Mouse (Mus musculus) WW6 (cell line): Measurements from ENCODE around the gene Fermt1.

Source experiments
- DNase-seq: peaks from one replicate; pipeline ENCODE4 v3.0.0-alpha.2; 2013; ENCODE audit warnings: low read depth, low spot score

The Fermt1 gene

DNA sequence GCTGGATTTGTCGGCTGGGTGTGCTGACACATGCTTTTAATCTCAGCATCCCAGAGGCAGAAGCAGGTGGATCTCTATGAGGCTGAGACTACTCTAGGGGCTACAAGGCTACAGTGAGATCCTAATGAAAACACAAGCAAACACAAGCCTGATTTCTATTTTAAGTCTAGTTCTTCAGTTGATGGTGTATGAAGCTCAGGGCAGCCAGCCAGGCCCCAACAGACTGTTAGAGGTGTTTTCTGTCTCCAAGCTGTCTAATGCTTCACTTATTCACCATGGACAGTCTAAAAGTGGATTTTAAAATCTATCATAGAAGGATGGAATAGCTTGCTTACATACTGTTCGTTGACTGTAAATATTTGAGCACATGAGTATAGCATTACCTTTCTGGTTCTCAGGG is 84.2 kb downstream of the Fermt1 start:
- no peak for DNase-seq

DNA sequence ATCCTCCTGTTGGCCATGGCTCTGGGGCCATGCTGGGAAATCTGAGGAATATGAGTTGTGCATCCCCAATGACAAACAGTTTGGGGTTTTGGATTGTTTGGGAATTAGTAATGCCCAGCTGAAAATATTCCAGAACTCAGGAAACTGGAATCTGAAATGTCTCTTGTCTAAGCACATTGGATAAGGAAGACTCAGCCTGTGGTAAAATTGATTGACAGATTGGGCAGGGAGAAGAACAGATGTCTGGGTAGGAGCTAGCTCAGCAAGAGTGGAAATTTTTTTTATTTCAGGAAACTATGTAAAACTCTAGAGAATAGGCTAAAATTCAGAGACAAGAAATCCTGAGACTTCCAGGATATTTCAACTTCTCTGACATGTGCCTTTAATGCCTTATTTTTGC is 85.3 kb downstream of the Fermt1 start:
- no peak for DNase-seq

DNA sequence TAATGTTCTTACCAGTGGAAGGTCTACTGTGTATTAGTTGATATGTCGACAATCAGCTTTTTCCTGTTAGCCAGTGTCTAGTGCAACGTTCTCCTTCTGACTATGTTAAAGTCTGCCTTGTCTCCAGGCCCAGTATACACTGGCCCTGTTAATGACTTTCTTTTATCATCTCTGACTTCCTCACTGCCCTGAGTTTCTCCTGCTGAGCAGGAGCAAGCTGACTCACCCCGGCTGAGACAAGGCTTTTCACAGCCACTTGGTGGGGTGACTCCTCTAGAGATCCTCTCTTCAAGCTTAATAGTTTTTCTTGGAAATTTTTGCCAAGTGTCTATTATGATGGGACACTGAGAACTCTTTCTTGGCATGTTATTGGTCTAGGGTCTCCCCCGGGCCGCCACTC is 89.4 kb downstream of the Fermt1 start:
- no peak for DNase-seq
